Mouse (Mus musculus) cerebellum, adult 2 months (tissue): ENCODE results near the gene Ppm1j. TPM values are rescaled to one million over a fixed set of nuclear protein-coding genes. Genes with fewer than 3 reads are reported as not detected.

ENCODE experiments used
- DNase-seq, 2 experiments: peaks; one replicate each; pipeline ENCODE4 v3.0.0; 2021
- H3K27ac ChIP-seq: fragments of 200-500 bp; 2 replicates; pipeline ENCODE4 v1.5.1; 2012; ENCODE audit warnings: low read length, control low read depth, inconsistent platforms; ENCODE audit not compliant: insufficient read depth
- H3K27me3 ChIP-seq: fragments of 200-500 bp; 2 replicates; pipeline ENCODE4 v1.6.1; 2012; ENCODE audit warnings: inconsistent platforms, mild to moderate bottlenecking, low read length, moderate library complexity; ENCODE audit not compliant: control insufficient read depth, insufficient read depth
- H3K4me1 ChIP-seq: fragments of 200-500 bp; 2 replicates; pipeline ENCODE4 v1.6.1; 2011; ENCODE audit warnings: low read length; ENCODE audit not compliant: control insufficient read depth, insufficient read depth
- H3K4me3 ChIP-seq: fragments of 200-500 bp; replicated peaks from 2 replicates; pipeline ENCODE3; 2011; ENCODE audit warnings: mild to moderate bottlenecking, low read depth, low read length, control low read depth; ENCODE audit not compliant: insufficient read depth
- CTCF ChIP-seq: fragments of 200-500 bp; IDR thresholded peaks from 2 replicates; pipeline ENCODE4 v1.5.1; 2011; ENCODE audit warnings: low read depth, mild to moderate bottlenecking, control low read depth, low read length, moderate library complexity, borderline replicate concordance; ENCODE audit not compliant: insufficient read depth
- POLR2A ChIP-seq: fragments of 200-500 bp; IDR thresholded peaks from 2 replicates; pipeline ENCODE4 v1.6.1; 2011; ENCODE audit warnings: low read length, control low read depth, borderline replicate concordance; ENCODE audit not compliant: insufficient read depth
- WGBS: fragments of 180-500 bp; shearing (Covaris S2); methylation state at CpG from one replicate; pipeline ENCODE4 v1.1.7; 2018; 5-methylcytosine and 5-hydroxymethylcytosine counted together
- polyA plus RNA-seq: library from polyadenylated mRNA; depleted of rRNA; stranded (reverse); fragments of >200 nt; gene quantifications from 2 replicates; pipeline ENCODE4 v1.2.3, GENCODE M21; 2012

Ppm1j gene
- polyA plus RNA-seq, 1 experiment: 4.5 TPM

DNA sequence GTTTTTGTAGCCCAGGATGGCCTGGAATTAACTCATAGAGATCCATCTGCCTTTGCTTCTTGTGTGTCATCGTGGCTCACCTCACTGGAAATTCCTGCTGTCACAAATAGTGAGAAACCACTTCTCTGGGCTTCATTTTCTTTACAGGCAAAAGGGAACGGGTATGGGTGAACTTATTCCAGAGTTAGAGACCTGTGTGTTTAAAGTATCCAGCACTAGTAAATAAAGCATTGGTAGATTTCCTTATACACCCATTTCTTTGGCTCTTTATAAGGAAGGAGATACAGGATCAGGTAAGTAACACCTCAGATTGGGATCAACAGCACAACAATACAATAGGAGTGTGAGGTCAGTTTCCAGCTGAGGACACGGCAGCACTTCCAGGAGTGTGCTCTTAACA, 7.2 kb downstream of the Ppm1j start, which contains the start of gene Rhoc:
Rhoc (plus strand) TSS at position 301 of the 400 bp plus-strand sequence.
- peaks cover 3% of the 10 kb centered on the region; the same call in 1 of the 2 replicates for H3K4me1 ChIP-seq
- peak within 1 kb of the TSS; percentile 54 for H3K4me3 ChIP-seq
- 49% methylated on average over 3 of the region's 3 CpGs for WGBS
- DNase-seq: no peak
- peaks cover 2% of the 10 kb centered on the region; the same call in 1 of the 2 replicates for H3K27me3 ChIP-seq
- 0 out of 2 replicates have a peak within 1 kb of the TSS, but pooled peaks have one; percentile 50 for H3K27ac ChIP-seq
- TF ChIP-seq POLR2A (no peak), CTCF (no peak)

DNA sequence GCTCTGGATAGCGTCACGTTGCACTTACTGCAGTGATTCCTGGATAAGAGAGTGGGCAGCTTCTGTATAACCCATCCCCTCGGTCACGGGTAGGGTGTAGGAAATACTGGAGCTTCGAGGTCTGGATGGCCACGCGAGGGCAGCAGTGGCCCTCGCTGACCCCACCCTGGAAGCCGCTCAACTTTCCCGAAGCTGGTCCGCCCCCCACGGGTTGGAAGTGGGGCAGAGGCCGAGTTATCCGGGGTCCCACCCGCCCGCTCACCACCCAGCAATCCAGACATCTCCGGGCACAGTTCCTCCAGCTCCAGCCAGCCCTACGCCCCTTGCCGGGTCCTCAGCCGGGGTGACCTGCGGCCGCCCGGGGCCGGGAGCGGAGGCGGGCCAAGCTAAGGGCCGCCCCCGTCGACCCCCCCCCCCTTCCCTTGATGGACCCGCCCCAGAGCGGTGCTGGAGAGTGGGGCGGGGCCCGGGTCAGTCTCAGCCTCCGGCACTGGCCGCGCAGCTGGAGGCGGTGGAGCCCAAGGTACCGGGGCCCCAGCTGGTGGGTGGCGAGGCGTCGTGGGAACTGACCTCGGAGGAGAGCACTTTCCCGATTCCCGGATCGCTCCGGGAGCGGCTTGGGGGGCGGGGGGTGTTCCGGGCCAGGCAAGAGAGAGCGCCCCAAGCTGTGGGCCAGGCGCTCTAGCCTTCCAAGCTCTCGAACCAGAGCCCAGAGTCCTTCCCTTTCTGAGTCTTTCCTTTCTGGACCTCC, 7.9 kb downstream of the Ppm1j start:
- Histone ChIP-seq H3K27me3 (peaks cover 2% of the 10 kb centered on the region; the same call in 1 of the 2 replicates), H3K4me1 (peaks cover 3% of the 10 kb centered on the region; the same call in 1 of the 2 replicates), H3K4me3 (peak overlapping the region; percentile 54), H3K27ac (0 out of 2 replicates have a peak overlapping the region, but pooled peaks have one; percentile 50)
- WGBS: under 1% methylated on average over 49 of the region's 52 CpGs
- no peak for TF ChIP-seq POLR2A
- peak; percentile 66 for TF ChIP-seq CTCF
- peak; percentile 52 to 54 for DNase-seq

- 25% methylated on average over 10 of the region's 10 CpGs for WGBS
- H3K4me1 ChIP-seq: peaks cover 3% of the 10 kb centered on the region; the same call in 1 of the 2 replicates
- peaks cover 2% of the 10 kb centered on the region; the same call in 1 of the 2 replicates for H3K27me3 ChIP-seq
- no peak for DNase-seq
- H3K4me3 ChIP-seq: peak overlapping the region; percentile 43
- no peak for TF ChIP-seq POLR2A
- TF ChIP-seq CTCF: no peak
- H3K27ac ChIP-seq: 0 out of 2 replicates have a peak overlapping the region, but pooled peaks have one; percentile 50
Measured at GRCm38 (mm10) chr3:104789312-104789605, 8.4 kb downstream of the Ppm1j start.

DNA sequence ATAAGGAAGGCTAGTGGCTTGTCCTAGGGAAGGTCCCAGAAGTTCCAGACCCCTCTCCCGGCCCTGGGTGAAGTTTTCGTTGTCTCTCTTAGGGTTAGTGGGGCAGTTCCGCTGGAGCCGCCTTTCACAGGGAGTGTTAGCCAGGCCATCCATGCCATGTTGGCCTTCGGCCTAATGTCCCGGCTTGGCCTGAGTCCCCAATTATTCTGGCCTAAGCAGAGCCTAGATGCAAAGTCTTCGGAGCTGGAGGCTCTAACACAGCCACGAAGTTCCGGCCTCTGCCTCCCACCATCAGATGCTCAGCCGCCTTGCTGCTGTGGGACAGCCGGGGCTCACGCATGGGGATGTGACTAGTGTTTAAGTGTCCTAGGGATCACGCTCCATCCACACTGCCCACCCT, 9.0 kb downstream of the Ppm1j start:
- H3K27ac ChIP-seq: no peak overlapping the region
- TF ChIP-seq CTCF: no peak
- no peak for TF ChIP-seq POLR2A
- no peak overlapping the region for H3K4me3 ChIP-seq
- peaks cover 3% of the 10 kb centered on the region; the same call in 1 of the 2 replicates for H3K4me1 ChIP-seq
- H3K27me3 ChIP-seq: peaks cover 2% of the 10 kb centered on the region; the same call in 1 of the 2 replicates
- peak in 1 of 2 experiments; percentile 27 for DNase-seq
- WGBS: 42% methylated on average over 13 of the region's 13 CpGs

DNA sequence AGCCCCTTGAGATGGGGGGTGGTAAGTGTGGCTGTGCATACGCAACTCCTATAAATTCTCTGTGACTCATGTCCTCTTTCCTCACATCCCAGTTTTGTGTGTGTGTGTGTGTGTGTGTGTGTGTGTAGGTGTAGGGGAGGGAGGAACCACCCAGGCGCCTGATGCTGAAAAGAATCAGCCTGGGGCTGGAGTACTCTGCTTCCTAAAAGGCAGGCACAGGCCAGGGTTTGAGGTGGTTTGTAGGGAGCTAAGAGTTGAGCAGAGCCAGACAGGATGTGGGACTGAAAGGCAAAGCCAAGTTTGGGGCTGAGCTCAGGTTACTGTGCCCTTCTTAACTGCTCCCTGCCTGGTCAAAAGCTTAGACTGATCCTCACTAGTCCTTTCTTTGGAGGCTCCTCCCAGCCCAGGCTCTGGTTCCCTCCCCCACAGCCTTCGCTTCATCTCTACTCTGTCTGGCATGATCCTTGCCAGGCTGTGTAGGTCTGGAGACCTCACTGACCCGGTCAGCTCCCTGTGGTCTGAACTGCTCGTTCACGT, 9.6 kb downstream of the Ppm1j start:
- peaks cover 2% of the 10 kb centered on the region; the same call in 1 of the 2 replicates for H3K27me3 ChIP-seq
- TF ChIP-seq POLR2A (no peak), CTCF (no peak)
- H3K27ac ChIP-seq: no peak overlapping the region
- WGBS: 62% methylated on average over 6 of the region's 6 CpGs
- no peak for DNase-seq
- H3K4me1 ChIP-seq: peaks cover 3% of the 10 kb centered on the region; the same call in 1 of the 2 replicates
- no peak overlapping the region for H3K4me3 ChIP-seq

DNA sequence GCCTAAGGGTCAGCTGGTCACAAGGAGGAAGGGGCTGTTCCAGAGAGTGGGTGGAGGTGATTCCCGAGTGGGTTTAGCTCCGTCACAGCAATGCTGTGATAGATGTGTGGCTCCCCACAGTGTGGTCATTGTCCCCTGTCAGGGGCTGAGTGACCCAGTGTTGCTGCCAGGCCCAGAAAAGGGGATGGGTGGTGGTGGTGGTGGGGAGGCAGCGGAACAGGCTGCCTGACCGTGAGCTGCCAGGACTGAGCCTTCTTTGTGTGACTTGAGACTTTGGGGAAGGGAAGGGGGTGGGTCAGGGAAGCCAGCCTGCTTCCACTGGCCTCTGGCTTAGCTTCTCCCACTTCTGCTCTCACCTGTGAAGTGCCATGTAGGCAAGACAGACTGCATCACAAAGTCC, 10.2 kb downstream of the Ppm1j start:
- no peak overlapping the region for H3K4me3 ChIP-seq
- H3K27me3 ChIP-seq: peaks cover 2% of the 10 kb centered on the region; the same call in 1 of the 2 replicates
- 61% methylated on average over 4 of the region's 4 CpGs for WGBS
- TF ChIP-seq POLR2A (no peak), CTCF (no peak)
- no peak overlapping the region for H3K27ac ChIP-seq
- peaks cover 3% of the 10 kb centered on the region; the same call in 1 of the 2 replicates for H3K4me1 ChIP-seq
- no peak for DNase-seq

GRCm38 (mm10) chr3:104791671-104792070, 10.8 kb downstream of the Ppm1j start:
- no peak overlapping the region for H3K27ac ChIP-seq

More at GRCm38 (mm10) chr3:104791671-104792070, 10.8 kb downstream of the Ppm1j start:
- no peak for DNase-seq
- peaks cover 2% of the 10 kb centered on the region; the same call in 1 of the 2 replicates for H3K27me3 ChIP-seq
- 85% methylated on average over 8 of the region's 8 CpGs for WGBS
- no peak overlapping the region for H3K4me3 ChIP-seq
- H3K4me1 ChIP-seq: peaks cover 3% of the 10 kb centered on the region; the same call in 1 of the 2 replicates
- TF ChIP-seq CTCF (no peak), POLR2A (no peak)
